Mouse (Mus musculus) small intestine, adult 2 months (tissue): ENCODE measurements around the gene Rccd1. TPM values are rescaled to one million over a fixed set of nuclear protein-coding genes. Genes with fewer than 3 reads are reported as not detected.
A peak's percentile ranks its signal among the peaks of the same experiment; 100 is the strongest.
"Not testable (repeated sequence)": the region's sequence is repeated elsewhere in the genome, so short reads cannot be mapped to it uniquely, and the experiment has no call there.

Experiments used
- H3K27ac ChIP-seq: fragments of 200-500 bp; 2 replicates; pipeline ENCODE4 v1.5.1; 2012; ENCODE audit warnings: low read depth, low read length, control low read depth, inconsistent platforms; ENCODE audit not compliant: insufficient read depth
- H3K27me3 ChIP-seq: fragments of 200-500 bp; 2 replicates; pipeline ENCODE4 v1.6.1; 2012; ENCODE audit warnings: mild to moderate bottlenecking, moderate library complexity, low read length, inconsistent platforms; ENCODE audit not compliant: control insufficient read depth, insufficient read depth
- H3K36me3 ChIP-seq: fragments of 200-500 bp; 2 replicates; pipeline ENCODE4 v1.6.1; 2012; ENCODE audit warnings: mild to moderate bottlenecking, low read length, control low read depth, inconsistent platforms; ENCODE audit not compliant: control insufficient read depth, insufficient read depth
- H3K4me1 ChIP-seq: fragments of 200-500 bp; 2 replicates; pipeline ENCODE4 v1.6.1; 2012; ENCODE audit warnings: low read length, inconsistent platforms, mixed read lengths; ENCODE audit not compliant: control insufficient read depth, insufficient read depth, insufficient read length
- H3K4me3 ChIP-seq: fragments of 200-500 bp; 2 replicates; pipeline ENCODE4 v1.5.1; 2012; ENCODE audit warnings: low read depth, mild to moderate bottlenecking, control low read depth, inconsistent platforms, low read length, moderate library complexity
- CTCF ChIP-seq: fragments of 200-500 bp; IDR thresholded peaks from 2 replicates; pipeline ENCODE4 v1.5.1; 2012; ENCODE audit warnings: low read depth, mild to moderate bottlenecking, control low read depth, inconsistent platforms, low read length, moderate library complexity, mixed read lengths; ENCODE audit not compliant: insufficient replicate concordance, insufficient read length; ENCODE audit errors: extremely low read depth
- POLR2A ChIP-seq: fragments of 200-500 bp; IDR thresholded peaks from 2 replicates; pipeline ENCODE4 v1.6.1; 2012; ENCODE audit warnings: low read depth, mild to moderate bottlenecking, control low read depth, inconsistent platforms, low read length, moderate library complexity
- WGBS: fragments of 180-500 bp; shearing (Covaris S2); methylation state at CpG from one replicate; pipeline ENCODE4 v1.1.7; 2018; 5-methylcytosine and 5-hydroxymethylcytosine counted together
- polyA plus RNA-seq: library from polyadenylated mRNA; depleted of rRNA; stranded (reverse); fragments of >200 nt; gene quantifications from 2 replicates; pipeline ENCODE4 v1.2.3, GENCODE M21; 2012

The Rccd1 gene
- polyA plus RNA-seq, 1 experiment = 3.3 TPM

DNA sequence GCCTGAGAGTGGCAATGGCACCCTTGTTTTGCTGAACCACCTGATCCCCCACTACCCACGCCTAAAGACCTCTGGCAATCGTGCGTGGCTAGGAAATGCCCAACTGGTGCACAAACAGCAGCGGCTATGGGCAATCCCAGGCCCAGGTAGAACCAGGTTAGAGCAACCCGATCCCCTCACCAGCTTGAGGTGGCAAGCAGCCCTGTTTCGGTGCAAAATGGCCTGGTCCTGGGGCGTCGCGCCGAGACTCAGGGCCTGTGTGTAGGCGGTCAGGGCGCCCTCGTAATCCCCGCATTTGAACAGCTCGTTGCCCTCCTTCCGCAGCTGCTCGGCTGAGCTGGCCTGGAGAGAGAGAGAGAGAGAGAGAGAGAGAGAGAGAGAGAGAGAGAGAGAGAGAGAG, 15.1 kb upstream of the Rccd1 start:
- TF ChIP-seq POLR2A (no peak), CTCF (no peak)
- Histone ChIP-seq H3K4me1 (peaks cover 23% of the 10 kb centered on the region; the same call in 1 of the 2 replicates), H3K36me3 (peaks cover 15% of the 10 kb centered on the region), H3K27me3 (no peaks in the 10 kb centered on the region), H3K27ac (no peak overlapping the region), H3K4me3 (peak overlapping the region; percentile 93)
- 6% methylated on average over 17 of the region's 17 CpGs for WGBS

DNA sequence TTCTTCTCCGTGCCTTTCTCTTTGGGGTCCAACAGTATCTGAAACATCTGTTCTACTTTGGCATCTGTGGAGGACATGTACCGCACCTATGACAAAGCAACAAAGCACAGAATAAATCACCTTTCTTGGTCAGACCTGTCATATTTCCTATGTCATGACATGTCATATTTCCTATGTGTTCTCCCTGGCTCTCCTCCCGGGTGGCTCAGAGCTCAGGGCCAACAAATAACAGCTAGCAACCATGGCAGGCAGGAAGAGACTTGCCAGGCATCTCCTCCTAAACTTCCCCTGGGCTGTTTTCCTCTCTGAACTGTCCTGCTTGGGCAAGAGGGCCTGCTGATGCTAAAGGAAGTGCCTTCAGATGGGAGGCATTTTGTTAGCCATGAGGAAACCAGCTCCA, 12.7 kb upstream of the Rccd1 start:
- no peak for TF ChIP-seq CTCF
- TF ChIP-seq POLR2A = no peak
- no peak overlapping the region for H3K4me3 ChIP-seq
- H3K27me3 ChIP-seq = no peaks in the 10 kb centered on the region
- WGBS = 90% methylated on average over 3 of the region's 3 CpGs
- H3K27ac ChIP-seq = no peak overlapping the region
- peaks cover 35% of the 10 kb centered on the region for H3K36me3 ChIP-seq
- H3K4me1 ChIP-seq = peaks cover 16% of the 10 kb centered on the region; the same call in 1 of the 2 replicates

DNA sequence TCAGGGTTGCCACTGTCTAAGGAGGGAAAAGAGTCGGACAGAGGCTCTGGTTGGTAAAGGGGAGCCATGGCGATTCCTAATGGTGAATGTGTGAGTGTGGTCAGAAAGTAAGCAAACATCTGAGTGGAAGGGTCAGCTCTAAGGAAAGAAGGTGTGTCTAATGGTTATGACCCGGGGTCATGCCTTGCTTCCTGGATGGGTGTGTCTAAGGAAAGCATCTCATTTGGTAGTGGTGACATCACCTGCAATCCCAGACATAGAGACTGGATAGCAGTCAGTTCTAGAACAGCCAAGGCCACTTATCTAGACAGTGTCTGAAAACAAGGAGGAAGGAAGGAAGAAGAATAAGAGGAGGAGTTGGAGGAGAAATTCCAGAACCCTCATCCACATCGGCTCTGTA, 10.6 kb upstream of the Rccd1 start:
- H3K27ac ChIP-seq = peak overlapping the region; percentile 44
- H3K4me1 ChIP-seq = peaks cover 16% of the 10 kb centered on the region; the same call in 1 of the 2 replicates
- H3K27me3 ChIP-seq = no peaks in the 10 kb centered on the region
- 57% methylated on average over 4 of the region's 4 CpGs for WGBS
- peaks cover 56% of the 10 kb centered on the region for H3K36me3 ChIP-seq
- peak overlapping the region; percentile 31 for H3K4me3 ChIP-seq
- no peak for TF ChIP-seq CTCF
- TF ChIP-seq POLR2A = no peak

DNA sequence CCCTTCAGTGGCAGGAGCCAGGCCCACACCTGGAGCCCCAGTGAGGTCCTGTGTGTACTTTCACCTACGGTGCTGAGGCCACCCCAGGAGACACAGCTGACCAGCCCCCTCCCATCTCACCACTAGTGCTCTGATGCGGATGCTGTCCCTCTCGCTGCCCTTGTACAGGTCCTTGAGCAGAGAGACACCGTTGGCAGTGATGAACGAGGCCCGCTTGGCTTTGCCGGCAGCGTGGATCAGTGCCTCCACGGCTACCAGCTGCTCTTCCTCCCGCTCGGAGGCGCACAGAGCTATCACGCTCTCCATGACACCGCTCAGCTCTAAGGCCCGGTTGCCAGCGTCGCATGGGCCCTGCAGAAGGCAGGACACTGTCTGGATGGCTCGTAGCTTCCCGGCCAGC, 7.2 kb upstream of the Rccd1 start:
- H3K36me3 ChIP-seq = peaks cover 82% of the 10 kb centered on the region
- no peak for TF ChIP-seq CTCF

DNA sequence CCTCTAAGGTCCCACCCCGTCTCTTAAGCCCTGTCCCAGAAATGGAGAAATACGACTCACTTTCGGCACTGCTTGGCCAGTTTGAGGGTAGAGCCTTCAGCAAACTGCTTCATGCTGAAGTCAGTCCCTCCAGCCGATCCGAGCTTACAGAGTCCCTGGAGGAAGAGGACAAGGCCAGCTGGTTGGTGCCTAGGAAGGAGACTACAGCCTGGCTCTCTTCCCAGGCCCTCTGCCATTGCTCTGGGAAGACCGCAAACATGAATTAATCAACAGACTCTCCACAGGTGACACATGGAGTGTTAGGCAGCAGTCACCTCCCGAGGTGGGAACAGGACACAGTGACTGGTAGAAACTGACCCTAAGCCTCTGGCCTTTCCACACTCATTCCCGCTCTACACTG, 6.0 kb upstream of the Rccd1 start:
- H3K27me3 ChIP-seq = no peaks in the 10 kb centered on the region
- peaks cover 6% of the 10 kb centered on the region; the same call in 1 of the 2 replicates for H3K4me1 ChIP-seq
- WGBS = 89% methylated on average over 8 of the region's 8 CpGs
- no peak overlapping the region for H3K4me3 ChIP-seq
- H3K27ac ChIP-seq = no peak overlapping the region
- TF ChIP-seq CTCF (no peak), POLR2A (no peak)
- peaks cover 81% of the 10 kb centered on the region for H3K36me3 ChIP-seq

More for the DNA sequence above, 7.2 kb upstream of the Rccd1 start:
- H3K27ac ChIP-seq = no peak overlapping the region
- H3K27me3 ChIP-seq = no peaks in the 10 kb centered on the region
- peaks cover 8% of the 10 kb centered on the region; the same call in 1 of the 2 replicates for H3K4me1 ChIP-seq
- WGBS = 94% methylated on average over 19 of the region's 19 CpGs
- no peak overlapping the region for H3K4me3 ChIP-seq

DNA sequence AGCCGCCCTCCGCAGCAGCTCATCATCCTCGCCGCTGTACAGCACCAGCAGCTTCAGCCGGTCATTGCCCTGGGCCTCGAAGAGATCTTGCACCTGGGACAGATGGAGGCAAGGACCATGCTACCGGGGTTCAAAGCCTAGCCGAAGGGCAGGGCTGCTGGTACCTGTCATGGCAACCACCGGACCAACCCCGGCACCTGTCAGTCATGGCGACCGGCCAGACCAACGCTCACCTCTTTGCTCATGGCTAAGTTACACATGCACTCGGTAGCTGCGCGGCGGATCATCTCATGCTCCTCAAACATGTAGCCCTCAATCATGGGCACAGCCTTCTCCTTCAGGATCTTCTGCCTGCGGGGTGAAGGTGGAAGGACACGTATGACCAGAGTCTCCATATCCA, 1.8 kb upstream of the Rccd1 start:
- TF ChIP-seq CTCF (no peak), POLR2A (no peak)
- peaks cover 4% of the 10 kb centered on the region; the same call in 1 of the 2 replicates for H3K4me1 ChIP-seq
- H3K27ac ChIP-seq = no peak overlapping the region
- WGBS = 93% methylated on average over 19 of the region's 19 CpGs
- no peaks in the 10 kb centered on the region for H3K27me3 ChIP-seq
- H3K36me3 ChIP-seq = peaks cover 55% of the 10 kb centered on the region
- H3K4me3 ChIP-seq = no peak overlapping the region

DNA sequence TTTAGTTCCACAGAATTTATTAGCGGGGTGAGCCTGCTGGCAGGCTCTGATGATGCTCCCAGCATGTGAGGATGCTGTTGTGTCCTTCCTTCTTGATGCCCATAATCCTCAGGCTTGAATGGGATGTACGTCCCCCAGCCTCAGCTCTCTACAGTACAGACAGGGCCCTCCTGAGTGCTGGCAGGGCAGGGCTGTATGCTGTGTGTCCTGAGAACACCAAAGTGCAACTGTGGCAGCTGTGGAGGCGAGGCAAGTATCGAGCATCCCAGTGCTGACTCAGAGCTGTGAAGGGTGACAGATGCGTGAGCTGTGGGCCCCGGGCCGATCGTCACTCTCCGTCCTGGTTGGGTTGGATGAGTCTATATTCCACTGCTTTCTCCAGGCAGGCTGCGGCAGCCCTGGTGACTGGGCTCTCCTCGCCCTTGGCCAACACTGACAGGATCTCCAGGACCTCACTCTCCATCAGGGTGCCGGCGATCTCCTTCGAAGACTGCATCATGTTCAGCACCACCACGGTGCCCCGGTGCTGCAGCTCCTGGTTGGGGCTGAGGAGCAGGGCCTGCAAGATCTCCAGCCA, 1.1 kb upstream of the Rccd1 start:
- Histone ChIP-seq H3K27ac (no peak overlapping the region), H3K4me3 (no peak overlapping the region), H3K27me3 (no peaks in the 10 kb centered on the region), H3K36me3 (peaks cover 48% of the 10 kb centered on the region), H3K4me1 (peaks cover 4% of the 10 kb centered on the region; the same call in 1 of the 2 replicates)
- WGBS = 91% methylated on average over 16 of the region's 16 CpGs
- no peak for TF ChIP-seq POLR2A
- no peak for TF ChIP-seq CTCF

DNA sequence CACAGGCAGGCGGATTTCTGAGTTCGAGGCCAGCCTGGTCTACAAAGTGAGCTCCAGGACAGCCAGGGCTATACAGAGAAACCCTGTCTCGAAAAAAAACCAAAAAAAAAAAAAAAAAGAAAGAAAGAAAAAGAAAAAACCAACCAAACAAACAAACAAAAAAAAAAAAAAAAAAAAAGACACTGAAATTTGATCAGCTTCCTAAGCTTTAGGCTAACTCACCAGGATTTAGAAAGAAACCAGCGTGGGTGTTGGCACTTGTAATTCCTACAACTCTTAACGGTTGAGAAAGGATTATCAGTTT, 514 bp upstream of the Rccd1 start:
- Histone ChIP-seq H3K36me3 (peaks cover 42% of the 10 kb centered on the region), H3K27ac (peak overlapping the region; percentile 59; the same call in 1 of the 2 replicates)
- 27% methylated on average over 4 of the region's 5 CpGs for WGBS
- not testable (repeated sequence) for H3K4me3 ChIP-seq, H3K4me1 ChIP-seq, H3K27me3 ChIP-seq
